Mouse (Mus musculus) cerebellum, adult 2 months (tissue): ENCODE results near the gene Ivns1abp. TPM values are rescaled to one million over a fixed set of nuclear protein-coding genes. Genes with fewer than 3 reads are reported as not detected.

Experiments
- DNase-seq, 2 experiments: peaks; one replicate each; pipeline ENCODE4 v3.0.0; 2021
- H3K27ac ChIP-seq: fragments of 200-500 bp; 2 replicates; pipeline ENCODE4 v1.5.1; 2012; ENCODE audit warnings: low read length, control low read depth, inconsistent platforms; ENCODE audit not compliant: insufficient read depth
- H3K27me3 ChIP-seq: fragments of 200-500 bp; 2 replicates; pipeline ENCODE4 v1.6.1; 2012; ENCODE audit warnings: inconsistent platforms, mild to moderate bottlenecking, low read length, moderate library complexity; ENCODE audit not compliant: control insufficient read depth, insufficient read depth
- H3K4me1 ChIP-seq: fragments of 200-500 bp; 2 replicates; pipeline ENCODE4 v1.6.1; 2011; ENCODE audit warnings: low read length; ENCODE audit not compliant: control insufficient read depth, insufficient read depth
- H3K4me3 ChIP-seq: fragments of 200-500 bp; replicated peaks from 2 replicates; pipeline ENCODE3; 2011; ENCODE audit warnings: mild to moderate bottlenecking, low read depth, low read length, control low read depth; ENCODE audit not compliant: insufficient read depth
- CTCF ChIP-seq: fragments of 200-500 bp; IDR thresholded peaks from 2 replicates; pipeline ENCODE4 v1.5.1; 2011; ENCODE audit warnings: low read depth, mild to moderate bottlenecking, control low read depth, low read length, moderate library complexity, borderline replicate concordance; ENCODE audit not compliant: insufficient read depth
- POLR2A ChIP-seq: fragments of 200-500 bp; IDR thresholded peaks from 2 replicates; pipeline ENCODE4 v1.6.1; 2011; ENCODE audit warnings: low read length, control low read depth, borderline replicate concordance; ENCODE audit not compliant: insufficient read depth
- WGBS: fragments of 180-500 bp; shearing (Covaris S2); methylation state at CpG from one replicate; pipeline ENCODE4 v1.1.7; 2018; 5-methylcytosine and 5-hydroxymethylcytosine counted together
- polyA plus RNA-seq: library from polyadenylated mRNA; depleted of rRNA; stranded (reverse); fragments of >200 nt; gene quantifications from 2 replicates; pipeline ENCODE4 v1.2.3, GENCODE M21; 2012

The Ivns1abp gene
- polyA plus RNA-seq, 1 experiment, result 108 TPM

DNA sequence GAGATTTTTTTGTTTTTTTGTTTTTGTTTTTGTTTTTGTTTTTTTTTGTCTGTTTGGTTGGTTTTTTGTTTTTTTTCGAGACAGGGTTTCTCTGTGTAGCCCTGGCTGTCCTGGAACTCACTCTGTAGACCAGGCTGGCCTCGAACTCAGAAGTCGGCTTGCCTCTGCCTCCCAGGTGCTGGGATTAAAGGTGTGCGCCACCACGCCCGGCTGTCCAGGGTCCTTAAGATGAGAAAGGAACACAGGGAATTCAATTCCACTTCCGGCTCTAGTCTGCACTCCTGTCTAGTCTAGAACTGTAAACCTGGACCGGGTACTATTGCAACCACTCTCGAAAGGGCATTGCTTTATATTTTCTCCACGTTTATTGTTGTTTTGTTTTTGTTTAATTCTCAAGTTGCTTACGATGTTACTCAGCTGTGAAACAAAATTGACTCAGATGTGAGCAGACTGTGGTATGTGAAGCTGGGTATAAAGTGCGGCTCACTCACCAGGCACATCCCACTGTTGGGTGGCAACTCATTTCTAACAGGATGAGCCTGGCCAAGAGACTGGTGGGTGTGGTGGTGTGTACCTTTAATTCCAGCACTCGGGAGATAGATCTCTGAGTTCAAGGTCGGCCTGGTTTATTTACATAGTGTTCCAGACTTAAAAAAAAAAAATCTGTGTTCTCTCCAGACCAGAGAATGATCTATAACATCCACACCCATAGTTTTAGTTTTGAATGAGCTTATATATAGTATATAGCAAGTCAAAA lies 15.8 kb upstream of the Ivns1abp start:
- TF ChIP-seq CTCF (no peak), POLR2A (no peak)
- Histone ChIP-seq H3K4me3 (no peak overlapping the region), H3K4me1 (no peaks in the 10 kb centered on the region)

DNA sequence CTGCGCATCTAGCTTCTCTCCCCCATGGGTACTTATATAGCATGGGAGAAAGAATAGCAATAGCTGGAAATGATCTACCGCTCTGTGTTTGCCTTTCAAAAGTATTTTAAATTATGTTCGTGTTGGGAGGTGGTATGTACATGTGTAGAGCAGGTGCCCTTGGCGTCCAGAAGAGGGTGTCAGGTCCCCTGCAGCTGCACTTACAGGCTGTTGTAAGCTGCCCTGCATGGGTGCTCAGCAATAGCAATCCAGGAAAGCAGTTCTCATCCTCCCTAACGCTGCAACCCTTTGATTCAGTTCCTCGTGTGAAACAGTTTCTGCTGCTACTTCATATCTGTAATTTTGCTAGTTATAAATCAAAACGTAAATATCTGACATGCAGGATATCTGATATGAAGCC lies 14.7 kb upstream of the Ivns1abp start:
- TF ChIP-seq POLR2A (no peak), CTCF (no peak)
- Histone ChIP-seq H3K4me1 (no peaks in the 10 kb centered on the region), H3K4me3 (no peak overlapping the region), H3K27ac (no peak overlapping the region), H3K27me3 (no peaks in the 10 kb centered on the region)
- WGBS, result 84% methylated on average over 7 of the region's 7 CpGs
- DNase-seq, result no peak

More for the DNA sequence above, 15.8 kb upstream of the Ivns1abp start:
- H3K27me3 ChIP-seq, result no peaks in the 10 kb centered on the region
- no peak overlapping the region for H3K27ac ChIP-seq
- DNase-seq, result no peak
- 89% methylated on average over 14 of the region's 14 CpGs for WGBS

DNA sequence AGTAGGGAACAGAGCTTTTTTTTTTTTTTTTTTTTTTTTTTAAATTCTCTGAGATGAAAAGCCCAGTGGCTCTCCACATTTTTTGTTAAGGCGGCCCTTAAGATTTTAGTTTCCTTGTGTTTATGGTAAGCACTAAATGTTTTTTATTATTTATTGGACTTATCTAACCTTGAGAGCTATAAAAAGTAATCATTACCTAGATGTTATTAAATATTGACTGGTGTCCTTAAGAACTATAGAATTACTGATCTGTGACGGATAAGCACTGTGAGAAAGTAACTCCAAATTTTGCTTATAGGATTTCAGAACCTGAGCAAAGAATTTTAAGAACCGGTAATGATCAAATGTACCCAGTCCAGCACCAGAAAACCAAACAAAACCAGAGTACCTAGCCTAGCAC lies 11.5 kb upstream of the Ivns1abp start:
- H3K27me3 ChIP-seq, result no peaks in the 10 kb centered on the region
- 97% methylated on average over 3 of the region's 3 CpGs for WGBS
- no peak overlapping the region for H3K4me3 ChIP-seq
- DNase-seq, result no peak
- H3K4me1 ChIP-seq, result no peaks in the 10 kb centered on the region
- no peak overlapping the region for H3K27ac ChIP-seq
- TF ChIP-seq POLR2A, result no peak
- no peak for TF ChIP-seq CTCF

DNA sequence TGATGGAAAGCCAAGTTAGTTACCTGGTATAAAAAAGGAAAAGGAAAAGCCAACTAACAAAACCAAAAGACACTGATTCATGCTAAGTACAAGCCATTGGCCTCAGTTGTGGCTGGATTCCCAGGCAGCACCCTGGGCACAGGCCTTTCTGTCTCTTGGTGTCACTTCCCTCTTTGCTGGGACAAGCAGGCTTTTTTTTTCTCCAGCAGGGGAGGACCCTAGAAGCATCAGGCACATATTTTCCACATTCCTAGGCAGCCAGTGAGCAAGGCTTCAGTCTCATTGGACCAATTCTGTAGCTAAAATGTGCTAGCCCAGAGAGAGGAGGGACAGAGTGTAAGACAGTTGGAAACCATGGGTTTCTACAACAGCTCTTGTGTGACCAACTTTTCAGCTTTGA lies 6.0 kb upstream of the Ivns1abp start:
- Histone ChIP-seq H3K4me1 (peaks cover 3% of the 10 kb centered on the region; the same call in 1 of the 2 replicates), H3K4me3 (no peak overlapping the region), H3K27ac (no peak overlapping the region), H3K27me3 (no peaks in the 10 kb centered on the region)
- DNase-seq, result no peak
- TF ChIP-seq CTCF (no peak), POLR2A (no peak)

DNA sequence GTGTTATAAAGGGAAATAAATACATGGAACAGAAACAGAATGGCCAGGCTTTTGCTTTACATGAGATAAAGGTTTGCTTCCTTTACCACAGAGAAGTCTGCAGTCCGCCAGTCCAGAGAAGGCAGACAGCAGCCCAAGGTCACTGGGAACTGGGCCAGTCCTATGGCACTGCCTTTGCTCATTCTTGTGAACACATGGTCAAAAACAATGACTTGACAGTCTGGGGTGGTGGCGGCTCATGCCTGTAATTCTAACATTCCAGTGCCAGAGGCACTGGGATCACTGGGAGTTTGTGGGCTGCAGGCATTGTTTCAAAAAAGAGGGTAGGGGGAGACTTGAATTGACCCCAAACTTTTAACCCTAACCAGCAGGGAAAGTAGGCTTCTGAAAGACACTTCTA lies 5.3 kb upstream of the Ivns1abp start:
- Histone ChIP-seq H3K4me1 (peaks cover 3% of the 10 kb centered on the region; the same call in 1 of the 2 replicates), H3K4me3 (no peak overlapping the region), H3K27me3 (no peaks in the 10 kb centered on the region), H3K27ac (no peak overlapping the region)
- 44% methylated on average over 2 of the region's 2 CpGs for WGBS
- TF ChIP-seq POLR2A (no peak), CTCF (no peak)
- DNase-seq, result no peak

DNA sequence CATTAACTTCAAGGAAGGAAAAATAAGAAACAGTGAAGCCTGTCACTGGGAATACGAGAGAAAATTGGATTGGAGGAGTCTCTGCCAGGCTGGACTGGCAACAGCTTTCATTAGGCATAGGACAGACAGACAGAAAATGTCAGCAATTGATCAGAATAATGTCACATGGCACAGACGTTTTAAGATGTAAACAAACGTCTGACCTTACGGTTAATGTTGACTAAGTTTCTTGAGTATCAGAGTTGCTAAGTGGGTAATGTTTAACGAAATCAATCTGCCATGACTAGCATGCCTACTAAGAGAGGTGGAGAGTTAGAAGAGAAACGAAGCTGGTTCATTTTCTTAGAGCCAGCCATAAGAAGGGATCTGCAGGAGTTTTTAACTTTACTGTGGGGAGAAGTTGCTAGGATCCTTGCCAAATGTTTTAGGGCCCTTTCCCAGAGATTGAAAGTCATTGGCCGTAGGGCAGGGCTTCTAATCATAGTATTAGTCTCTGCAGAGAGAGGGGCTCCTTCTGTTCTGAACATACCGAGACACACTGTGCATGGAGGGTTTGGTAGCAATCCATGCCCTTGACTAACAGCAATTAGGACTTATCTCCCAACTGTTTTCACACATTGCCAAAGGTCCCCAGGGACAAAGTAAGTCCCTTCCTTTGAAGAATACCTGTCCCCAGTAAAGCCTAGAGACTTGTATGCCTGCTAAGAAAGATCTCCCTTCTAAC lies 2.8 kb upstream of the Ivns1abp start:
- H3K27me3 ChIP-seq, result no peaks in the 10 kb centered on the region
- H3K4me3 ChIP-seq, result no peak overlapping the region
- DNase-seq, result no peak
- no peak for TF ChIP-seq POLR2A
- no peak for TF ChIP-seq CTCF
- peaks cover 3% of the 10 kb centered on the region; the same call in 1 of the 2 replicates for H3K4me1 ChIP-seq
- 79% methylated on average over 8 of the region's 8 CpGs for WGBS
- H3K27ac ChIP-seq, result no peak overlapping the region

DNA sequence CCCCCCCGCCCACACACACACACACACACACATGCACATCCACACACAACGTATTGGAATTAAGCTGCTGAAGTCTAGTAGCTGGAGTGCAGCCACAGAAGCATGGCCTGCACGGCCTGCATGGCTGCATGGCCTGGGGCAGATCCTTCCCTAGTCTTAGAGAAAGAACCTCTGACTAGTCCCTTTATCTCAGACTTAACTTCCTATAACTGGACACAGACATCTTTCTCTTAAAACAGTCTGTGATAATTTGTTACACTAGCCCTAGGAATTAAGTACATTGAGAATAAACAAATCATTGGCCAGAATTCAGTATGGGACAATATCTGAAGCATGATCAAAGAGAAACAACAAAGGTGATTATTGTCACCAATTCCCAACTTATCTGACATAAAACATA lies 2.0 kb upstream of the Ivns1abp start:
- 72% methylated on average over 3 of the region's 3 CpGs for WGBS
- no peaks in the 10 kb centered on the region for H3K27me3 ChIP-seq
- TF ChIP-seq POLR2A (no peak), CTCF (no peak)
- H3K27ac ChIP-seq, result no peak overlapping the region
- no peak overlapping the region for H3K4me3 ChIP-seq
- no peak for DNase-seq
- peaks cover 3% of the 10 kb centered on the region; the same call in 1 of the 2 replicates for H3K4me1 ChIP-seq

DNA sequence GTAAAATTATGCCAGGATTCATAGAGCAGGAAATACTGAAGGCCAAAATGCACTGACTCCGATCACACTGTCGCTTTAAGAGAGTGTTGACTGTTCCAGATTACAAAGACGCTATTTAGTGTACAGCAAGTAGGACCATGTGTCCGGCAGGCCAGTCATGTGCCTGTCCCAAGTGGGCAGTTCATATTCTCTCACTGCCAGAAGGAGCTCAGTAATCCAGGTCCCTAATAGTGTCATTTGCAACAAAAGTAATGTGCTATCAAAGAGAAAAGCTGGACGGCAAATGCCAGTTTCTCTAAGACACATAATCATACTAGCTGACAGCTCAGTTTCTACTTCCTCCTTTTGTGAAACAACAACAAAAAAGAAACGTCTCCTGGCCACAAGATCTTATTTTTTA lies 1.3 kb upstream of the Ivns1abp start:
- TF ChIP-seq CTCF, result no peak
- TF ChIP-seq POLR2A, result no peak
- WGBS, result 46% methylated on average over 6 of the region's 6 CpGs
- DNase-seq, result peak in 1 of 2 experiments; percentile 26
- no peaks in the 10 kb centered on the region for H3K27me3 ChIP-seq
- peaks cover 3% of the 10 kb centered on the region; the same call in 1 of the 2 replicates for H3K4me1 ChIP-seq
- no peak overlapping the region for H3K4me3 ChIP-seq
- no peak overlapping the region for H3K27ac ChIP-seq
